Mouse (Mus musculus): ENCODE measurements around the gene Dchs1.

DNA sequence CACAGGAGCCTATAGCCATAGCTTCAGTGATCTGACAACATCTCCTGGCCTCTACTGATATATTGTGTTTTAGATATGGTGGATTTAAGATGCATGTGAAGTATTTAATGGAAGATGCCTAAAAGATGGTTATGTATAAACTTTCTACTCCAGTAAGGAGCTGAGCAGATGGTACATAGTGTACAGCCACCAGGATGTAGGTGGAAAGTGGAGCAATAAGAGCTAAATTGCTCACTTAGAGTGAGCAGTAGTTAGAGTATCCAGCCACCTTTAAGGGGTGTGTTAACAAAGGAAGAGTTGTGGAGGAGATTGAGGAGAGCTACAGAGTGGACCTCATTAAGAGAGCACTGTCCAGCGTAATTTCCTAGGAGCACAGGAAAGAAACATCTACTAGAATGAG, 3.7 kb upstream of the Dchs1 start:
- TF ChIP-seq POLR2A (IDR thresholded peaks at IDR 0.05; ENCODE audit: extremely low read depth, insufficient read depth, low read length) (no peak), CTCF (IDR thresholded peaks at IDR 0.05; ENCODE audit: low read depth, low read length) (no peak)

Data from liver, adult 2 months (tissue).